ENCODE assay signal across 16 mouse cellular contexts in the genomic region with DNA sequence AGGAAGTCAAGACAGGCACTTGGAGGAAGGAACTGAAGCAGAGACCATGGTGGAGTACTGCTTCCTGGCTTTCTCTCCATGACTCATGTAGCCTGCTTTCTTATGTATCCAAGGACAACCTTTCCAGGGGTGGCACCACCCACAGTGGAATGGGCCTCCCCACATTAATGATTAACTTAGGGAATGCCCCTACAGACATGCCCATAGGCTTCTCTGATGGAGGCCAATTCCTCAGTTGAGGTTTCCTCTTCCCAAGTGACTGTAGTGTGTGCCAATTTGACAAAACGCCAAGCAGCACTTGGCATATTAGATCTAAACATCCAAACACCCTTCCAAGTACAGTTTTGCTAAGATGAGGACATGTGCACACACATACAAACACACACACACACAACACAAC. TPM values are rescaled to one million over a fixed set of nuclear protein-coding genes. Genes with fewer than 3 reads are reported as not detected.
A peak's percentile ranks its signal among the peaks of the same experiment; 100 is the strongest.
DNase-seq lines count a peak whose midpoint lies in the region; ATAC-seq and TF ChIP-seq lines count a peak whose summit lies in the region.
"Had no signal": no experiment of that assay in that cellular context is flagged by ENCODE, and none has a peak within 500 bp of the region (broad histone marks: within the 10 kb centered on the region; RNA-seq: fewer than 3 reads in every experiment).

No protein-coding gene starts in this region.

- no peaks in the 10 kb centered on the region for H3K36me3 ChIP-seq in midbrain, postnatal 0 days (ENCODE audit: insufficient read depth, low read length)
- H3K36me3 ChIP-seq in midbrain, embryonic 13.5 days: no peaks in the 10 kb centered on the region
- H3K36me3 ChIP-seq: stomach, embryonic 15.5 days had no signal

- H3K4me1 ChIP-seq in midbrain, postnatal 0 days (ENCODE audit: insufficient read depth, low read length): peaks cover 6% of the 10 kb centered on the region; the same call in 1 of the 2 replicates
- peaks cover 22% of the 10 kb centered on the region for H3K4me1 ChIP-seq in midbrain, embryonic 13.5 days (replicated peaks)
- H3K4me1 ChIP-seq: stomach, embryonic 15.5 days had no signal

- H3K4me3 ChIP-seq in midbrain, postnatal 0 days (ENCODE audit: low read depth, low read length): no peak overlapping the region
- H3K4me3 ChIP-seq in midbrain, embryonic 13.5 days (replicated peaks): no peak overlapping the region
- H3K4me3 ChIP-seq: left cerebral cortex, adult 2 months; stomach, embryonic 15.5 days had no signal

- peak; percentile 49 for DNase-seq in kidney, adult 11 months
- no peak for DNase-seq in kidney, postnatal 4 days
- peak; percentile 17 for DNase-seq in midbrain, postnatal 0 days (ENCODE audit: low spot score)
- DNase-seq in kidney, adult 9 months: peak; percentile 51
- DNase-seq in embryo, embryonic 10.5 days (ENCODE audit: low spot score): no peak
- no peak for DNase-seq in urinary bladder, adult 2 months (ENCODE audit: low spot score)
- DNase-seq: gastrocnemius, postnatal 14 days; right cerebral cortex, adult 18-20 months; spleen, adult 18-20 months had no signal

- H3K4me2 ChIP-seq in midbrain, postnatal 0 days (ENCODE audit: low read depth, low read length, poor library complexity, severe bottlenecking): no peak overlapping the region
- H3K4me2 ChIP-seq in midbrain, embryonic 13.5 days (replicated peaks): no peak overlapping the region
- H3K4me2 ChIP-seq: heart, embryonic 11.5 days; midbrain, embryonic 11.5 days; stomach, embryonic 15.5 days had no signal

- no peak for ATAC-seq in midbrain, postnatal 0 days (ENCODE audit: low FRiP score)
- ATAC-seq in midbrain, embryonic 13.5 days: no peak
- ATAC-seq: hindbrain, embryonic 16.5 days had no signal

- TF ChIP-seq CTCF in midbrain, postnatal 0 days (IDR thresholded peaks at IDR 0.05): no peak

- no peak overlapping the region for H3K27ac ChIP-seq in midbrain, postnatal 0 days (ENCODE audit: low read depth, low read length)
- H3K27ac ChIP-seq in midbrain, embryonic 13.5 days: no peak overlapping the region
- H3K27ac ChIP-seq: left cerebral cortex, adult 2 months; stomach, embryonic 15.5 days had no signal

- no peaks in the 10 kb centered on the region for H3K9me3 ChIP-seq in midbrain, postnatal 0 days (ENCODE audit: low read length)
- no peaks in the 10 kb centered on the region for H3K9me3 ChIP-seq in midbrain, embryonic 13.5 days
- H3K9me3 ChIP-seq: stomach, embryonic 15.5 days had no signal

- H3K27me3 ChIP-seq in midbrain, postnatal 0 days (ENCODE audit: insufficient read depth, low read length): no peaks in the 10 kb centered on the region
- peaks cover 11% of the 10 kb centered on the region; the same call in 1 of the 2 replicates for H3K27me3 ChIP-seq in midbrain, embryonic 13.5 days
- H3K27me3 ChIP-seq: CH12.LX had no signal

- WGBS in midbrain, postnatal 0 days: 96% methylated on average over 1 of the region's 1 CpGs
- WGBS in midbrain, embryonic 13.5 days: 93% methylated on average over 1 of the region's 1 CpGs

- H3K9ac ChIP-seq in midbrain, postnatal 0 days (replicated peaks; ENCODE audit: low read length, poor library complexity, severe bottlenecking): no peak overlapping the region
- H3K9ac ChIP-seq in midbrain, embryonic 13.5 days (replicated peaks): no peak overlapping the region
- H3K9ac ChIP-seq: stomach, embryonic 15.5 days had no signal

RNA-seq across cellular contexts. Expression of gene Bmper, which starts 23.0 kb away (rescaled TPM):
- total RNA-seq in midbrain, postnatal 0 days (2014; rRNA removed): 9.2 and 11.1 TPM in 2 replicates
- polyA plus RNA-seq in midbrain, postnatal 0 days (2015; fragmentation: Nextera tagmentation; extraction: Ambion mirVana): 6.3 and 7.3 TPM in 2 replicates
- 3.8 and 4.8 TPM in 2 replicates for polyA plus RNA-seq in midbrain, embryonic 13.5 days (2015; fragmentation: Nextera tagmentation; extraction: Ambion mirVana)
- polyA plus RNA-seq in urinary bladder, adult 2 months (2012; rRNA removed): 0.69 and 1.3 TPM in 2 replicates

Comparison
In these comparisons a context has a peak if more than half of its experiments do, and no peak if none do; other contexts are left out.
1. DNase-seq: peak in kidney, adult 11 months (single experiment), midbrain, postnatal 0 days (single experiment) and kidney, adult 9 months (single experiment); none in kidney, postnatal 4 days (0 of 2), embryo, embryonic 10.5 days (single experiment) and urinary bladder, adult 2 months (single experiment).